Mouse (Mus musculus): ENCODE measurements at regions not wholly inside any gene's neighbourhood (a gene's known extent, or its start where the extent isn't known, plus 50 kb on each side); places are given as distances from the start of the nearest gene placed in this dataset.

DNA sequence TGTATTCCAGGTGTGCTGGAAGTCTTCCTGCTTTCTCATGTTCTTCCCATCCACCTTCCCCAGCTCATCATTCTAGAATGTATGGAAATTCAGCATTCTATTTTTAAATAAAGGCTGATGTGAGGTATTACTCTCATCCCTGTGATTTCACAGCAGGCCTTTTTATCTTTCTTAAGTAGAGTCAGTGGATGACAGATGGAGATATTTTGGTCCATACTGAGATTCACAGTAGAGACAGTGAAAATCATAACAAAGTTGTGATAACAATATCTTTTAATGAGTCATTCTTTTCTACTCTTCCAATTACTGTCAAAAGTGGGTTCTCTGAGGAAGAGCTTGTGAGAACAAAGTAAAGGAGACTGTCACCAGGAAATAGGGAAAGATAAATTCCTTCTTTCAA lies 132.4 kb downstream of the AI429214 start:
- TF ChIP-seq CTCF (IDR thresholded peaks at IDR 0.05; ENCODE audit: extremely low read depth, insufficient read depth, insufficient read length, insufficient replicate concordance), result no peak
- no peak for TF ChIP-seq POLR2A (IDR thresholded peaks at IDR 0.05; ENCODE audit: low read depth, low read length)
